Mouse (Mus musculus) ovary, adult 2 months (tissue): ENCODE results near the gene 9930104L06Rik. TPM values are rescaled to one million over a fixed set of nuclear protein-coding genes. Genes with fewer than 3 reads are reported as not detected.

Experiments
- polyA plus RNA-seq: library from polyadenylated mRNA; depleted of rRNA; stranded (reverse); fragments of >200 nt; gene quantifications from 2 replicates; pipeline ENCODE4 v1.2.3, GENCODE M21; 2012; rRNA removed

9930104L06Rik gene
- polyA plus RNA-seq = 21.4 and 22.0 TPM in 2 replicates

GRCm38 (mm10) chr4:124936613-124937471, at the start of gene 9930104L06Rik:
TSS of gene 9930104L06Rik (plus strand) at chr4:124937048.

DNA sequence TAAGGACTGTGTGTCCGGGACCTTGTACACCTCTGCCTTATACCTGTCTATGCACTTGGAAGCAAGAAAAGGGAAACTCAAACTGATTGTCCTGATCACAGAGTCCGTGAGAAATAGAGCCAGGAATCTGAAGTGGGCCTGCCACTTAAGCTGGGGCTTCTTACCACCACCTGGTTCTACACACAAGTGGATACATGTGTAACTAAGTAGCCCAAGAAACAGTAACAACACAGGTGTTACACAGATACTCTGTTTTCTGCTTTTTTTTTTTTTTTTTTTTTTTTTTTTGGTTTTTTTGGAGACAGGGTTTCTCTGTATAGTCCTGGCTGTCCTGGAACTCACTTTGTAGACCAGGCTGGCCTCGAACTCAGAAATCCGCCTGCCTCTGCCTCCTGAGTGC, 2.4 kb downstream of the 9930104L06Rik start, which contains the start of gene Cdca8:
Gene Cdca8, minus strand, starts transcription at position 101 of the 400 bp plus-strand sequence.

DNA sequence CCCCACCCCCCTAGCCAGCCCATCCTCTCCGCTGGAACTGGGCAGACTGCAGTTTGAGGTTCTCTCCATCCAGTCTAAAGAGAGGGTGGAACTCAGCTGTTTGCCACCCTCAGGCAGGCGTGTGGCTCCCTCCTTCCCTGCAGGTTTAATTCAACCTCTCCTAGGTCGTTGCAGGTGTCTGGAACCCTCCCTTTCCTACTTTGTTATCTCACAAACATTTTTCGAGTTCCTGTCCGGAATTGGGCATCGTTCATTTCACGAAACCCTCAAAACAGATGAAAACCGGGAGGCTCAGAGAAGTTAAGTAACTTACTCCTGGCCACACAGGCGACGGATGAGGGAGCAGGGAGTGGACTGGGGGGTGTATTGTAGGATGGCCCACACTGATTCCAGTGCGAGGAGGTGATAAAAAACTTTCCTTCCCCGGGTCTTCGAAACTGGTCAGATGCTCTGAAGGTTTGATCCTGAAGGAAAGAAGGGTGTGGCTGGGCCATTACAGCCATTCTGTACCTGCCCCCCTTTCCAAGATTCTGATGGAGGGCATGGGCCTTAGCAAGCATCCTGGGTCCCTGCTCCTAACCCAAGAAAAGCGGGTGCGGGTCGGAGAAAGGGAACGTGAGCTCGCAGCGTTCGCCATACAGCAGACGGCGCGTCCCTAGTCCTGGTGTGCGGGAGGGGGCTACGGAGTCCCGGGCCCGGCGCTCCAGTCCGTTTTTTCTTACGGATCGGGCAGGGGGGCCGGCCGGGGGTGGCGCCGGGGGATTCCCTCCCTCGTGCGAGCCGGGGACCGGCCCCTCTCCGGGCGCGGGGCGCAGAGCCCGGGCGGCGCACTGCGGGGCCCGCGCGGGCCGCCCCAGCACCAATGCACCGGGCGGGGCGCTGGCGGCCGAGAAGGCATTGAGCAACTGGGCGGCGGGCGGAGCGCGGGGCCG, 49.1 kb downstream of the 9930104L06Rik start, which contains the start of gene Rspo1:
Gene Rspo1, plus strand, starts transcription at position 760 of the 932 bp plus-strand sequence.

Other genes starting within 250 kb of the 9930104L06Rik start
- gene Utp11, start 243.4 kb upstream of the 9930104L06Rik start, polyA plus RNA-seq = 2.4 and 2.9 TPM in 2 replicates
- 32.2 and 53.9 TPM in 2 replicates for gene Fhl3, start 236.3 kb upstream of the 9930104L06Rik start, polyA plus RNA-seq
- 11.9 and 16.2 TPM in 2 replicates for gene Sf3a3, start 222.3 kb upstream of the 9930104L06Rik start, polyA plus RNA-seq
- gene Inpp5b, start 195.2 kb upstream of the 9930104L06Rik start, polyA plus RNA-seq = 28.2 and 33.8 TPM in 2 replicates
- gene Mtf1, start 134.9 kb upstream of the 9930104L06Rik start, polyA plus RNA-seq = 6.4 and 8.5 TPM in 2 replicates
- 52.3 and 64.7 TPM in 2 replicates for gene Yrdc, start 86.4 kb upstream of the 9930104L06Rik start, polyA plus RNA-seq
- 106 and 134 TPM in 2 replicates for gene 1110065P20Rik, start 85.9 kb upstream of the 9930104L06Rik start, polyA plus RNA-seq
- 1.6 and 1.9 TPM in 2 replicates for gene Maneal, start 74.9 kb upstream of the 9930104L06Rik start, polyA plus RNA-seq
- gene Epha10, start 56.1 kb upstream of the 9930104L06Rik start, polyA plus RNA-seq = 0.12 and 0.16 TPM in 2 replicates
- 11.3 and 19.8 TPM in 2 replicates for gene Cdca8, start 2.3 kb downstream of the 9930104L06Rik start, polyA plus RNA-seq
- gene Rspo1, start 49.4 kb downstream of the 9930104L06Rik start, polyA plus RNA-seq = 37.2 and 38.2 TPM in 2 replicates
- gene Gnl2, start 79.5 kb downstream of the 9930104L06Rik start, polyA plus RNA-seq = 17.8 and 19.3 TPM in 2 replicates
- 17.8 and 18.4 TPM in 2 replicates for gene Dnali1, start 128.7 kb downstream of the 9930104L06Rik start, polyA plus RNA-seq
- 11.2 and 12.7 TPM in 2 replicates for gene Snip1, start 129.6 kb downstream of the 9930104L06Rik start, polyA plus RNA-seq
- gene Meaf6, start 148.1 kb downstream of the 9930104L06Rik start, polyA plus RNA-seq = 14.0 and 21.7 TPM in 2 replicates
- 6.0 and 7.1 TPM in 2 replicates for gene Zc3h12a, start 190.8 kb downstream of the 9930104L06Rik start, polyA plus RNA-seq